Mouse (Mus musculus): ENCODE measurements around the gene 2610001J05Rik.

GRCm38 (mm10) chr6:13854230-13854629 is 17.1 kb downstream of the 2610001J05Rik start:
- no peak for TF ChIP-seq CTCF (IDR thresholded peaks at IDR 0.05; ENCODE audit: low read depth)
- no peak for TF ChIP-seq EP300 (optimal IDR thresholded peaks at IDR 0.05)

Data from stomach, postnatal 0 days (tissue).